Mouse (Mus musculus) CD4-positive, CD25-positive, alpha-beta regulatory T cell, adult 4 months (primary cell): ENCODE measurements around the gene 1700015F17Rik. TPM values are rescaled to one million over a fixed set of nuclear protein-coding genes. Genes with fewer than 3 reads are reported as not detected.

Source experiments
- ATAC-seq: one replicate; pipeline ENCODE4 v1.8.0; 2017
- polyA plus RNA-seq, 2 experiments: library from polyadenylated mRNA; unstranded; fragments of 100-300 nt; shearing (Covaris generic); gene quantifications; one replicate each; pipeline ENCODE4 v1.2.1; 2017

Gene 1700015F17Rik
- polyA plus RNA-seq, 2 experiments from 2014 or later = not detected

DNA sequence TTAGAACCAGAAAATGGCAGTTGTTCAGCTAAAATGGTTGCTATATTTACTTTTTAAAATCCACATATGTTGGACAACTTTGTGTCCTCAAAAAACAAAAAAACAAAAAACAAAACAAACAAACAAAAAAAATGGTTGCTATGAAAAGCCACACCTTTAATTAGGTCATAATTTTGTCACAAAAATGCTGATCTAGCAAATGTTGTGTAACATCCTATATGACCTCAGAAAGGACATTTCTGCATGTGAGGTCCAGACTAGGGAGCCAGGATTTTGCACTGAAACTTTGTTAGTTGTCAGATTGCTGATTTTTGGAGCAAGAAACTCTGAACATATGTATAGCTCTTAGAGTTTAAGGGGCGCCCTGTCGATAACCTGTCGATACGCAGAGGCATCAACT lies 55.9 kb downstream of the 1700015F17Rik start:
- ATAC-seq = no peak

DNA sequence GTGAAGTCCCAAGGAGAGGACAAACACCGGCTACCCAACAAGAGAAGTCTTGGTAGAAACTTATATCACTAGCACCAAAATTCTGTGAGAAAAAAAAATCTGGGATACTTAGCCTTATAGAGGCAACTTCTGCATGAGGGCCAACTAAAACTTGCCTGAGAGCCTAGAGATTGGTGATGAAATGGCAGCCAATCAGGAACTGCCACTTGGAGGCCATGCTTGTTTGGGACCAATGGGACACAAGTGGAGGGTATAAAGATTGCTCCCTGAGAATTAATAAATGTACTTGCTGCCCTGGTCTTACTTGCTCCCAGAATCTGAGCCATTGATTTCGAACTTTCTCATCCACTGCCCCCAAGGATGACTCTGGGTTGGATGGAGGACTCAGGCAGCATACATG lies 57.5 kb downstream of the 1700015F17Rik start:
- ATAC-seq = no peak

DNA sequence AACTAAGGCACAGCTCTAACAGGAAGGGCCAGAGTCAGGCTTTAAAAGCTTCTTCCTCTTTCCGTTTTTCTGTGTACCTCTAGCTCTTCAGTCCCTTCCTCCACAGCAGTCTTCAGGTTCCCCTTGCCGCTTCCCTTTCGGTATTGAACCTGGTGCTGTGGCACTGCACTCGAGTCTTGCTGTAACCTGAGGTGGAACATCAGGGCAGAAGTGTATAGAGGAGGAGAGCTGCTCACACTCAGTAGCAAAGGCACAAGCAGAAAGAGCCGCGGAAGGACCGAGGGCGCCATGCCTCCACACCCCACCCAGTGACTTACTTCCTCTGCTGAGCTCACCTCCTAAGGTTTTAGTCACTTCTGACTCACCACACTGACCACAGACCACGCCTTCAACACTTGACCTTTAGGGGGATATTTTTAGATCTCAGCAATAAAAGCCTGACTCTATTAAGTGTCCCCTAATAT lies 58.9 kb downstream of the 1700015F17Rik start, which contains the start of gene Cdk14:
Gene Cdk14 (minus strand): TSS at position 321 of the 464 bp plus-strand sequence.
- ATAC-seq = peak; percentile 84

DNA sequence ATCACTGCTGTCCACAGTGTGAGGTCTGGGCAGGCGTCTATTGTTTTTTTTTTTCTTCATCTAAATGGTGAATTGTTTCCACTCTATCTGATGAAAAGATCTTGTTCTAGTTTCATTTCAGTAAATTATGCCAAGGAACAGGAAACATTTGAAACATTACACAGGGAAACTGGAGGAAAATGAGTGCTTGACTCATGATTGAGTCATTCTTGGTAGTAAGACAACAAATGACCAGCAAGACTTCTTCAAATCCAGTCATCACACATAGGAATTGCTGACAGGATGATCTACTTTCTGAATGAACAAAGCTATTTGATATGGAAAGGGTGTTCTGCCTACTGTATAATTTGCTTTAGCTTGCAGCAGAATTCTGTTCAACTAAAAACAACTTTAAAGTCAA lies 59.7 kb downstream of the 1700015F17Rik start:
- no peak for ATAC-seq

GRCm38 (mm10) chr5:5414835-5415234 lies 64.1 kb downstream of the 1700015F17Rik start:
- no peak for ATAC-seq

- no peak for ATAC-seq
These were observed 67.1 kb downstream of the 1700015F17Rik start for GRCm38 (mm10) chr5:5411886-5412285.

DNA sequence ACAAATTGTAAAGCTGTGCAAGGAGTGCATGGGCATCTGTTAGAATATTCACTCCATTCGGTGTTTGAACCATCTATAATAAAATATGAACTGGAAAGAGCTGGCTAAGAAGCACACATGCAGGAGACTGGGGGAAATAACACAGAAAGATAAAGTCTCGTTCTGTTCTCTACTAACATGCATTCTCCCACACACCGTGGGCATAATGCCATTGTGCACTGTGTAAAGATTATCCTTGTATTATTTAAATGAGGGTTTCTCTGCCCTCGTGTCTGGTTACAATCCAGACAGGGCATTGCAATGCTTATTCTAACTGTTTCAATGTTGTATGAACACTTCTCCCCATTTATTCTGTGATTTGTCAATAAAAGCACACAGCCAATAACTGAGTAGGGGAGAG lies 77.0 kb downstream of the 1700015F17Rik start:
- ATAC-seq = no peak

DNA sequence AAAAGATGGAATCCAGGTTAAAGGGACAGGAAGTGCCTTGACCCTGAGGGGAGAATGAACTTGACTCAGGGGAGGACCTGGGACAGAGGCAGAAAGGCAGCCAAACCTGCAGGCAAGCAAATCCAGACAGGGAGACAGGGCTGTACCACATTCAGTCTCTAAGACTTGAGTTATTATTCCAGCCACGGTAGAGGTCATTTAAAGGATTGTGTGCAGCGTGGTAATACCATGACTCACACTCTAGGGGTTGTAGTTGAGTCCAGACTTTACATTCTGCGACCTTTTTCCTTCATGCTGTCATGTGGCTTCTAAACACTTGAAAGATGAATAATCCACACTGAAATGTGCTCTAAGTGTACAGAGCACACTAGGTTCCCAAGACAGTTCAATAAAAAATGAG lies 86.2 kb downstream of the 1700015F17Rik start:
- no peak for ATAC-seq

Other genes with a start within 250 kb of the 1700015F17Rik start
- gene Cdk14, start 58.8 kb downstream of the 1700015F17Rik start, polyA plus RNA-seq = under 1 TPM in 1 of 2 experiments, not detected in 1; 0.60 TPM
- gene Cldn12, start 35.8 kb upstream of the 1700015F17Rik start, polyA plus RNA-seq = 1 to 10 TPM; 2.3 to 3.7 TPM
- 10 to 100 TPM; 10.6 to 13.6 TPM for gene Gtpbp10, start 80.4 kb upstream of the 1700015F17Rik start, polyA plus RNA-seq
- gene Gm8773, start 94.7 kb upstream of the 1700015F17Rik start, polyA plus RNA-seq = not detected
- not detected for gene Cfap69, start 185.1 kb upstream of the 1700015F17Rik start, polyA plus RNA-seq
- gene Steap2, start 215.4 kb upstream of the 1700015F17Rik start, polyA plus RNA-seq = not detected